Mouse (Mus musculus): ENCODE results near the gene Scgb1c1.
"Not testable (repeated sequence)": the region's sequence is repeated elsewhere in the genome, so short reads cannot be mapped to it uniquely, and the experiment has no call there.

Gene Scgb1c1

DNA sequence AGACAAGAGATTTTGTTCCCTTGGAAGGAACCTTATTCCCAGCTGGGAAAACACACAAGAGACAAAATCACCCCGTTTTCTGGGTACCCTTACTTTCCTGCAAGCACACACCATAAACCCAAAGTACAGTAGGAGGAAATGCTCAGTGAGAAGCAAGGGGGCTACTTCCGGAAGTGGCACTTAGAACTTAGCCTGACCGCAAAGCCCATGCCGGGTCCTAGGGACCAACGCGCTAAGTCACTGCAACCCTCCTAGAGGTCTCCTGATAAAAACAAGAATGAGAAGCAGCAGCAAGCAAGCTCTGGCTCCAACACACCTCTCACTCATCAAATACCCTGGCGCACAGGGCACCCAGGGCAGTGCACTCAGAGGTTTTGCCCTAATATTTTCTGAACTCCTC is 34.0 kb downstream of the Scgb1c1 start:
- DNase-seq (ENCODE audit: low spot score in 2 of 2): no peak

- no peak for DNase-seq (ENCODE audit: low spot score in 2 of 2)
These were observed 35.1 kb downstream of the Scgb1c1 start for GRCm38 (mm10) chr7:140880419-140880818.

DNA sequence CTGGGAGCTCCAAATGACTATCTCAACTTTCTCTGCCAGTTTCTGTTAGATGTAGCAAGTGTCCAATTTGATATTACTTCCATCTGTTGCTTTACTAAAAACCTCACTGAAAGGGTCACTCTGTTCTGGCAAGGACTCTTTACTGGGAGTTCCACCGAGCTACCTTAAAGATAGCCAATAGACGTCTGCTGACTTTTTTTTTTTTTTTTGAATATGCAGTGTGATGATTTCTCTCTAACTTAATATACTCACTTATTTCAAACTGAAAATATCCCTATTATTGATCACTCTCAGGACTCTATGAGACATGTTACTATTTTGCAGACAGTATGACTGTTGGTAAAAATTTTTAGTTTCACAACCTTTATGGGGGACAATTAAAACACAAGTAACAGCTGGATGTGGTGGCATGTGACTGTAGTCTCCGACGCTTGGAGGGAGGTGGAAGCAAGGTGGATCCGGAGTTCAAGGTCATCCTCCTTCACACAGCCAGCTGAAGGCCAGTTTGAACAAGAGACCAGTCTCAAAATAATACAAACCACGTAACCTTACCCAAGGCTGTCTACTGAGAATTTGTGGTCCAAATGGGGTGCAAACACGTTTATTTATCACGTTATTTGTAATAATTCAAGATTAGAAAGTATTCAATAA is 35.6 kb downstream of the Scgb1c1 start:
- DNase-seq (ENCODE audit: low spot score in 2 of 2): no peak

GRCm38 (mm10) chr7:140881696-140882468 is 36.5 kb downstream of the Scgb1c1 start, which contains the start of the genes Psmd13 and Sirt3:
Psmd13 (plus strand) TSS chr7:140881968.
Sirt3 (minus strand) TSS chr7:140882309.
- peak; percentile 95 to 98 for DNase-seq (ENCODE audit: low spot score in 2 of 2)

DNA sequence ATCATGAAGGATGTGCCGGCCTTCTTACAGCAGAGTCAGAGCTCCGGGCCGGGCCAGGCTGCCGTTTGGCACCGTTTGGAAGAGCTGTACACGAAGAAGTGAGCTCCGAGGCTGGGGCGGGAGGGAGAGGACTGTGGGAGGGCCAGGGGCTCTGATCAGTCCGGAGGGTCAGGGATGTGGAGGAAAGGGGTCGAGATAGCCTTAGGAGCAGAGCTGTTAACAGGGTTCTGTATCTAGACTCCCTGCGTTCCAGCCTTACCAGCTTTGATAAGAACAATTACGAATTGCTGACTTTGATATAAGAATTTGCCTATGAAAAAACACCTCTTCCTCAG is 37.1 kb downstream of the Scgb1c1 start:
- DNase-seq (ENCODE audit: low spot score in 2 of 2): no peak

- DNase-seq (ENCODE audit: low spot score in 2 of 2): not testable (repeated sequence)
These were observed 45.3 kb downstream of the Scgb1c1 start for GRCm38 (mm10) chr7:140890636-140891035.

GRCm38 (mm10) chr7:140894031-140894430 is 48.7 kb downstream of the Scgb1c1 start:
- no peak for DNase-seq (ENCODE audit: low spot score in 2 of 2)

DNA sequence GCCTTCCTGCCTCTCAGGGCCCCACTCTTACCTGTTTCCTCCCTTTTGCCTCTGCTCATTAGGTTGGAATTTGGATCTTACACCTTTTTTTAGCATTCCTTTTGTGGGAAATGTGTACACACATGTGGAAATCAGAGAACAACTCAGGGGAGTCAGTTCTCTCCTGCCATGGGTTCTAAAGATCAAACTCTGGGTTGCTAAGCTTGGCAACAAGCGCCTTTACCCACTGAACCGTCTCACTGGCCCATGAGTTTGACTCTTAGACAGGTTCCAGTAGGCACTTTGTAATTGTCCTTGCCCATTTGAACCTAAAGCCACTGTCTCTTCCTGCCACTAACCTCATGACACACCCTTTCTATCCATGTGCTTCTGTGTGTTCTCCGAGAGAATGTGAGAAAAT is 49.3 kb downstream of the Scgb1c1 start:
- no peak for DNase-seq (ENCODE audit: low spot score in 2 of 2)
